Mouse (Mus musculus): ENCODE measurements at regions not wholly inside any gene's neighbourhood (a gene's known extent, or its start where the extent isn't known, plus 50 kb on each side); places are given as distances from the start of the nearest gene placed in this dataset.
A peak's percentile ranks its signal among the peaks of the same experiment; 100 is the strongest.

GRCm38 (mm10) chr12:7777220-7778055 is 200.0 kb upstream of the Apob start:
- DNase-seq (ENCODE audit: low read depth) = peak; percentile 78

- peak; percentile 42 for DNase-seq (ENCODE audit: low read depth)
Measured at GRCm38 (mm10) chr12:7778056-7778440, 199.4 kb upstream of the Apob start.

GRCm38 (mm10) chr12:7816616-7817015 is 160.8 kb upstream of the Apob start:
- DNase-seq (ENCODE audit: low read depth) = peak; percentile 80

- no peak for DNase-seq (ENCODE audit: low read depth)
Measured at GRCm38 (mm10) chr12:7820006-7820704, 157.3 kb upstream of the Apob start.

- DNase-seq (ENCODE audit: low read depth) = no peak
Measured at GRCm38 (mm10) chr12:7820718-7821117, 156.7 kb upstream of the Apob start.

- no peak for DNase-seq (ENCODE audit: low read depth)
Measured at GRCm38 (mm10) chr12:7835731-7836130, 141.7 kb upstream of the Apob start.

GRCm38 (mm10) chr12:7853876-7854275 is 123.6 kb upstream of the Apob start:
- no peak for DNase-seq (ENCODE audit: low read depth)

- no peak for DNase-seq (ENCODE audit: low read depth)
Measured at GRCm38 (mm10) chr12:7855683-7856082, 121.8 kb upstream of the Apob start.

- no peak for DNase-seq (ENCODE audit: low read depth)
Measured at GRCm38 (mm10) chr12:7859533-7859932, 117.9 kb upstream of the Apob start.

GRCm38 (mm10) chr12:7870004-7870403 is 107.4 kb upstream of the Apob start:
- DNase-seq (ENCODE audit: low read depth) = peak; percentile 39

GRCm38 (mm10) chr12:7870473-7870872 is 107.0 kb upstream of the Apob start:
- DNase-seq (ENCODE audit: low read depth) = no peak

- no peak for DNase-seq (ENCODE audit: low read depth)
Measured at GRCm38 (mm10) chr12:7875454-7875853, 102.0 kb upstream of the Apob start.

- DNase-seq (ENCODE audit: low read depth) = no peak
Measured at GRCm38 (mm10) chr12:7876302-7877063, 101.0 kb upstream of the Apob start.

- DNase-seq (ENCODE audit: low read depth) = no peak
Measured at GRCm38 (mm10) chr12:7878761-7879160, 98.7 kb upstream of the Apob start.

GRCm38 (mm10) chr12:7896156-7896555 is 81.3 kb upstream of the Apob start:
- no peak for DNase-seq (ENCODE audit: low read depth)

GRCm38 (mm10) chr12:7905329-7905728 is 72.1 kb upstream of the Apob start:
- peak; percentile 43 for DNase-seq (ENCODE audit: low read depth)

GRCm38 (mm10) chr12:7906831-7907230 is 70.6 kb upstream of the Apob start:
- DNase-seq (ENCODE audit: low read depth) = no peak

GRCm38 (mm10) chr12:7909746-7910360 is 67.6 kb upstream of the Apob start:
- no peak for DNase-seq (ENCODE audit: low read depth)

- DNase-seq (ENCODE audit: low read depth) = no peak
Measured at GRCm38 (mm10) chr12:7910509-7910908, 66.9 kb upstream of the Apob start.

GRCm38 (mm10) chr12:7918385-7918784 is 59.1 kb upstream of the Apob start:
- no peak for DNase-seq (ENCODE audit: low read depth)

GRCm38 (mm10) chr12:7918967-7919708 is 58.3 kb upstream of the Apob start:
- no peak for DNase-seq (ENCODE audit: low read depth)

Data from 416B (cell line).